22 mouse cellular contexts compared by ENCODE assay signal in the genomic region with DNA sequence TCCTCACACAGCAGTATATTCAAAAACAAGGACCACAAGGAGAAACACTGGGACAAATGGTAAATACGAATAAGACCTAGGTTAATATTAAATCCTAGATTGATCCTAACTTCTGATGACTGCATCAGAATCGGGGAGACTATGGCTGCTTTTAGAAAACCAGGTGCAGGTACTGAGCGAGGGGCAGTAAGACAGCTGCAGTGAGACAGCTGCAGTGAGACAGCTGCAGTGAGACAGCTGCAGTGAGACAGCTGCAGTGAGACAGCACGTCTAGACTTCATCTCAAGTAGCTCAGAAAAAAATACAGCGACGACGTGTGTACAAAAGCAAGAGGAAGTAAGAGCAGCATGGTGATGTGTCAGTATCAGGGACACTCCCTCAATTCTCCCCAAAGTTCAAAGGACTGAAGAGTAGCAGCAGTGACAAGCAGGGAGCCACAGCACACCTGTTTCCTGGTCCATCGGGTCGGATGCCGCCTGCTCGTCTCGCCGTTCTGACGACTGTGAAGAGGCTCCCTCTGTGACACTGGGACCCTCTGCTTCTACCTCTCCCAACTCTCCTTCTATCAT.
"Had no signal": no experiment of that assay in that cellular context is flagged by ENCODE, and none has a peak within 500 bp of the region (broad histone marks: within the 10 kb centered on the region; RNA-seq: fewer than 3 reads in every experiment).

No protein-coding gene starts in this region.

- H3K4me3 ChIP-seq: gastrocnemius, adult 2 months; heart, embryonic 13.5 days; heart, embryonic 15.5 days; hindbrain, embryonic 13.5 days; hindbrain, embryonic 15.5 days; limb, embryonic 13.5 days; limb, embryonic 15.5 days; liver, embryonic 12.5 days had no signal

- ATAC-seq: hindbrain, postnatal 0 days; liver, embryonic 12.5 days had no signal

- H3K27me3 ChIP-seq: heart, embryonic 13.5 days; heart, embryonic 15.5 days; hindbrain, embryonic 13.5 days; hindbrain, embryonic 15.5 days; limb, embryonic 13.5 days; limb, embryonic 15.5 days; liver, embryonic 12.5 days had no signal

- H3K4me2 ChIP-seq: heart, embryonic 11.5 days; heart, embryonic 13.5 days; heart, embryonic 15.5 days; hindbrain, embryonic 13.5 days; hindbrain, embryonic 15.5 days; limb, embryonic 13.5 days; limb, embryonic 15.5 days; liver, embryonic 12.5 days had no signal

- DNase-seq: gastrocnemius, adult 2 months; gastrocnemius, postnatal 10 days; gastrocnemius, postnatal 25 days; heart, adult 18-20 months; heart, postnatal 14 days; heart, postnatal 36 days; kidney, adult 18-20 months; kidney, adult 8-10 months; kidney, postnatal 14 days; kidney, postnatal 36 days; layer of hippocampus, adult 9-11 months; layer of hippocampus, postnatal 36 days; left cerebral cortex, postnatal 4 days had no signal
